19 mouse cellular contexts compared by ENCODE assay signal in the genomic region with DNA sequence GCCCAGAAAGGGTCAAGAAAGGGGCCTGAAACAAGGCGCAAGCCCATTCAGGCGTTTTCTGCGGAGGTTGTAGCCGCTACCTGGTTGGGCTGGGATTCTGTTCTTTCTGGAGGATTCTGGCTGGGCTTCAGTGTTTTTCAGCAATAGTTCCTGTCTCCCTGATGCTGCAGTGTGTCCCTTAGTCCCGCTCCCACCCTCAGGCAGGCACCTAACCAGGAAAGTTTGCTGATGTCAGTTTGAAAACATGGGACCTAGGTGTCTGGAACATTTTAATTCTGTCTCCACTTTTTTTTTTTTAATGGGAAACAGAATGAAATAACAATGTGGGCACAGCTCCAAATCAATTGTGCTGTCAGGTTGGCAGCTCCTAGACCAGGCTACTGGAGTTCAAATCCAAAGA.
DNase-seq lines count a peak whose midpoint lies in the region; ATAC-seq lines count a peak whose summit lies in the region.
"Had no signal": no experiment of that assay in that cellular context is flagged by ENCODE, and none has a peak within 500 bp of the region (broad histone marks: within the 10 kb centered on the region; RNA-seq: fewer than 3 reads in every experiment).

No protein-coding gene starts in this region.

- no peaks in the 10 kb centered on the region for H3K4me1 ChIP-seq in kidney, embryonic 16.5 days (ENCODE audit: insufficient read depth, low read length)
- no peaks in the 10 kb centered on the region for H3K4me1 ChIP-seq in hindbrain, embryonic 11.5 days (replicated peaks; ENCODE audit: control insufficient read depth, insufficient read depth, low read length)
- H3K4me1 ChIP-seq: embryonic facial prominence, embryonic 15.5 days; forebrain, embryonic 15.5 days; hindbrain, embryonic 12.5 days had no signal

- no peak overlapping the region for H3K27ac ChIP-seq in kidney, embryonic 16.5 days (ENCODE audit: low read length)
- H3K27ac ChIP-seq in hindbrain, embryonic 11.5 days (ENCODE audit: low read depth, low read length): no peak overlapping the region
- H3K27ac ChIP-seq: embryonic facial prominence, embryonic 15.5 days; forebrain, embryonic 15.5 days; heart, adult 2 months; hindbrain, embryonic 12.5 days had no signal

- WGBS in kidney, embryonic 16.5 days: 86% methylated on average over 5 of the region's 5 CpGs
- 85% methylated on average over 5 of the region's 5 CpGs for whole genome bisulfite sequencing in hindbrain, embryonic 11.5 days

- no peaks in the 10 kb centered on the region for H3K27me3 ChIP-seq in kidney, embryonic 16.5 days (ENCODE audit: insufficient read depth, low read length)
- no peaks in the 10 kb centered on the region for H3K27me3 ChIP-seq in hindbrain, embryonic 11.5 days (ENCODE audit: control insufficient read depth, insufficient read depth, low read length)
- H3K27me3 ChIP-seq: embryonic facial prominence, embryonic 15.5 days; forebrain, embryonic 15.5 days; hindbrain, embryonic 12.5 days had no signal

- intact Hi-C loops in heart, postnatal 14 days (cut with DNase I): no loop called here

- DNase-seq in heart, adult 11 months: peak; percentile 89
- DNase-seq in heart, postnatal 14 days: no peak
- DNase-seq in kidney, adult 11 months: peak; percentile 35
- DNase-seq in kidney, adult 9 months: peak; percentile 38
- peak; percentile 49 to 59 for DNase-seq in kidney, postnatal 36 days
- DNase-seq in urinary bladder, adult 2 months (ENCODE audit: low spot score): no peak
- DNase-seq in hindbrain, embryonic 11.5 days (ENCODE audit: low spot score): no peak
- DNase-seq: adrenal gland, postnatal 25 days; cerebellum, adult 18-20 months; cerebellum, postnatal 14 days; embryo, embryonic 11 days; gastrocnemius, postnatal 36 days; heart, adult 2 months had no signal

- H3K9ac ChIP-seq in kidney, embryonic 16.5 days (replicated peaks; ENCODE audit: low read length): no peak overlapping the region
- H3K9ac ChIP-seq in hindbrain, embryonic 11.5 days (ENCODE audit: low read depth, low read length): no peak overlapping the region
- H3K9ac ChIP-seq: embryonic facial prominence, embryonic 15.5 days; forebrain, embryonic 15.5 days; hindbrain, embryonic 12.5 days had no signal

- no peaks in the 10 kb centered on the region for H3K9me3 ChIP-seq in kidney, embryonic 16.5 days (ENCODE audit: low read length)
- no peaks in the 10 kb centered on the region for H3K9me3 ChIP-seq in hindbrain, embryonic 11.5 days (ENCODE audit: control insufficient read depth, low read length)
- H3K9me3 ChIP-seq: embryonic facial prominence, embryonic 15.5 days; forebrain, embryonic 15.5 days; hindbrain, embryonic 12.5 days had no signal

- no peaks in the 10 kb centered on the region for H3K36me3 ChIP-seq in kidney, embryonic 16.5 days (ENCODE audit: insufficient read depth, low read length)
- H3K36me3 ChIP-seq in hindbrain, embryonic 11.5 days (ENCODE audit: control insufficient read depth, insufficient read depth, low read length): no peaks in the 10 kb centered on the region
- H3K36me3 ChIP-seq: embryonic facial prominence, embryonic 15.5 days; forebrain, embryonic 15.5 days; hindbrain, embryonic 12.5 days had no signal

- H3K4me3 ChIP-seq in kidney, embryonic 16.5 days (ENCODE audit: low read length): no peak overlapping the region
- H3K4me3 ChIP-seq in hindbrain, embryonic 11.5 days (ENCODE audit: low read depth, low read length): no peak overlapping the region
- H3K4me3 ChIP-seq: embryonic facial prominence, embryonic 15.5 days; forebrain, embryonic 15.5 days; heart, adult 2 months; hindbrain, embryonic 12.5 days had no signal

- no peak for ATAC-seq in kidney, embryonic 16.5 days (ENCODE audit: low FRiP score, low TSS enrichment)
- no peak for ATAC-seq in hindbrain, embryonic 11.5 days (ENCODE audit: low FRiP score)
- ATAC-seq: forebrain, embryonic 15.5 days; hindbrain, embryonic 16.5 days; inflammation-experienced regulatory T-cells, adult 6 months had no signal

- H3K4me2 ChIP-seq in kidney, embryonic 16.5 days (replicated peaks; ENCODE audit: low read depth, low read length): no peak overlapping the region
- no peak overlapping the region for H3K4me2 ChIP-seq in hindbrain, embryonic 11.5 days (replicated peaks; ENCODE audit: low read depth, low read length)
- H3K4me2 ChIP-seq: embryonic facial prominence, embryonic 15.5 days; forebrain, embryonic 15.5 days; hindbrain, embryonic 12.5 days had no signal

Comparison
In these comparisons a context has a peak if more than half of its experiments do, and no peak if none do; other contexts are left out.
1. DNase-seq: peak in heart, adult 11 months (single experiment), kidney, adult 11 months (single experiment), kidney, adult 9 months (single experiment) and kidney, postnatal 36 days (2 of 2); none in heart, postnatal 14 days (0 of 2), urinary bladder, adult 2 months (single experiment) and hindbrain, embryonic 11.5 days (single experiment).